Mouse (Mus musculus) Patski (cell line): ENCODE data around the gene Cdipt. TPM values are rescaled to one million over a fixed set of nuclear protein-coding genes. Genes with fewer than 3 reads are reported as not detected.

Experiments
- ATAC-seq: fragments of 100-300 bp; one replicate; pipeline ENCODE4 v1.8.0; 2021
- CTCF ChIA-PET: fragments of 350-600 bp; sonication (Branson Sonifier 250); formaldehyde crosslinking; loops from one replicate; lab custom pipeline; 2022; ENCODE audit warnings: inconsistent platforms; lab: Charles Lee
- POLR2A ChIA-PET: fragments of 350-600 bp; sonication (Branson Sonifier 250); formaldehyde crosslinking; loops from one replicate; lab custom pipeline; 2022; ENCODE audit warnings: antibody characterized with exemption, inconsistent platforms; lab: Charles Lee
- DNase-seq: peaks from one replicate; pipeline ENCODE4 v3.0.0-alpha.2; 2011; ENCODE audit warnings: low read depth, low spot score
- H3K27me3 ChIP-seq: fragments of 371-371 bp; one replicate; pipeline ENCODE4 v1.5.1; 2021
- CTCF ChIP-seq: fragments of 100-300 bp; IDR thresholded peaks from one replicate; pipeline ENCODE4 v1.5.1; 2021
- in situ Hi-C: fragments of 300-500 bp; cut with MboI; formaldehyde crosslinking; loops from 3 replicates; pipeline ENCODE4 v1.11.1; 2018; ENCODE audit warnings: low pct_unique_long_range_greater_than_20kb, mixed read lengths
- polyA plus RNA-seq: library from polyadenylated mRNA; unstranded; gene quantifications from one replicate; pipeline ENCODE4 v1.2.3, GENCODE M21; 2021

Cdipt gene
- polyA plus RNA-seq, 1 experiment from 2014 or later: 143 TPM

GRCm38 (mm10) chr7:126988816-126989215 lies 13.1 kb downstream of the Cdipt start:
- H3K27me3 ChIP-seq: no peaks in the 10 kb centered on the region
- ATAC-seq (no peak), DNase-seq (no peak)
- POLR2A ChIA-PET: interaction anchor here (0.6 kb wide), 1 partner anchor 22 kb away, joined by 3 read pairs; no protein-coding TSS in a partner anchor
- no peak for TF ChIP-seq CTCF
- in situ Hi-C loops: no loop called here
- CTCF ChIA-PET: no interaction called here

GRCm38 (mm10) chr7:126996449-126996848 lies 20.7 kb downstream of the Cdipt start:
- DNase-seq (no peak), ATAC-seq (no peak)
- no peak for TF ChIP-seq CTCF
- ChIA-PET POLR2A (no interaction called here), CTCF (interaction anchor here (1.2 kb wide), 1 partner anchor 15 kb away, joined by 3 read pairs; no protein-coding TSS in a partner anchor)
- no peaks in the 10 kb centered on the region for H3K27me3 ChIP-seq
- in situ Hi-C loops: no loop called here

DNA sequence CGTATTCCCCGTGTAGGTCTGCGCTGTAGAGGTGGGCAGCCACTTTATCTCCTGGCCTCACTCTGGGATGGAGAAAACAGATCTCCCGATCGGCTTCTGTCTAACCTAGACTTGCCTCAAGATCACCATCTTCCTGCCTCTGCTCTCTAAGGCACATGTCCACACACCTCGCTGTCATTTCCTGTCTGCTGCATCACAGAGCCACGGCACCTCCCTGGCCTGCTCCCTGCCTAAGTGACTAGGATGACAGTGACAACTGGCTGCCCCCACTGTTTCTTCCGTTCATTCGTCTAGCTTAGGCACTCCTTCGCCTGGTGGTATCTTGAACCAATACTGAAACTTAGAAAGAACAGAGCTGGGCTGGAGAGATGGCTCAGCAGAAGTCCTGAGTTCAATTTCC lies 23.9 kb downstream of the Cdipt start:
- DNase-seq (no peak), ATAC-seq (no peak)
- no peaks in the 10 kb centered on the region for H3K27me3 ChIP-seq
- ChIA-PET CTCF (interaction anchor here (0.8 to 2.3 kb wide), 2 partner anchors 17 to 23 kb away, joined by 3 to 7 read pairs; partner anchors contain the start of genes Cdiptos, Pagr1a and Pagr1b), POLR2A (interaction anchor here (0.5 kb wide), 1 partner anchor 8 kb away, joined by 3 read pairs; no protein-coding TSS in a partner anchor)
- in situ Hi-C loops: no loop called here
- no peak for TF ChIP-seq CTCF

- ChIA-PET POLR2A (interaction anchor here (0.5 kb wide), 1 partner anchor 11 kb away, joined by 3 read pairs; the partner anchor contains the start of gene Mvp), CTCF (no interaction called here)
- no peak for TF ChIP-seq CTCF
- DNase-seq (no peak), ATAC-seq (no peak)
- H3K27me3 ChIP-seq: no peaks in the 10 kb centered on the region
- in situ Hi-C loops: no loop called here
Measured at GRCm38 (mm10) chr7:127003620-127004019, 27.9 kb downstream of the Cdipt start.

DNA sequence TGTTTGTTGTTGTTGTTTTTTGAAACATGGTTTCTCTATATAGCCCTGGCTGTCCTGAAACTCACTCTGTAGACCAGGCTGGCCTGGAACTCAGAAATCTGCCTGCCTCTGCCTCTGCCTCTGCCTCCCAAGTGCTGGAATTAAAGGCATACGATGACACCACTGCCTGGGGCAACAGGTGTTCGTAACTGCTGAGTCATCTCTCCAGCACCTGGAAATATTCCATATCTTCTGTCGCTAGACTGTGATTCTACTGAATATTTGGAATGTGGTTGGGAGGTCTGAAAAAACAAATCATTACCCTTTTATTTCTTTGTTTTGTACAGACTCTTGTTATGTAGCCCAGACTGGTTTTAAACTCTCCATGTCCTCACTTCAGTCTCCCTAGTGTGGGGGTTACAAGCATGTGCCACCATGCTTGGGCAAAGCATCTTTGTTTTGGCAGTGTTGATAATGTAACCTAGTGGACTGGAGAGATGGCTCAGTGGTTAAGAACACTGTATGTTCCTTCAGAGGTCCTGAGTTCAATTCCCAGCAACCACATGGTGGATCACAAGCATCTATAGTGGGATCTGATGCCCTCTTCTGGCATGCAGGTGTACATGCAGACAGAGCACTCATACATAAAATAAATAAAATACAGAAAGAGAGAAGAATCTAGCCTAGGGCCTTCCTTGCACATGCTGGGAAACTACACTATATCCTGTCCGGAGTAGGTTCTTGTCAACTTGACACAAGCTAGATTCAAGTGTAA lies 28.6 kb downstream of the Cdipt start:
- CTCF ChIA-PET: interaction anchor here (1.0 kb wide), 1 partner anchor 13 kb away, joined by 3 read pairs; the partner anchor contains the start of gene Pagr1a
- no peak for TF ChIP-seq CTCF
- in situ Hi-C loops: no loop called here
- H3K27me3 ChIP-seq: no peaks in the 10 kb centered on the region
- no peak for DNase-seq
- no peak for ATAC-seq
- POLR2A ChIA-PET: interaction anchor here (0.5 to 0.6 kb wide), 2 partner anchors 10 to 220 kb away, joined by 3 to 4 read pairs; partner anchors contain the start of gene Mvp

DNA sequence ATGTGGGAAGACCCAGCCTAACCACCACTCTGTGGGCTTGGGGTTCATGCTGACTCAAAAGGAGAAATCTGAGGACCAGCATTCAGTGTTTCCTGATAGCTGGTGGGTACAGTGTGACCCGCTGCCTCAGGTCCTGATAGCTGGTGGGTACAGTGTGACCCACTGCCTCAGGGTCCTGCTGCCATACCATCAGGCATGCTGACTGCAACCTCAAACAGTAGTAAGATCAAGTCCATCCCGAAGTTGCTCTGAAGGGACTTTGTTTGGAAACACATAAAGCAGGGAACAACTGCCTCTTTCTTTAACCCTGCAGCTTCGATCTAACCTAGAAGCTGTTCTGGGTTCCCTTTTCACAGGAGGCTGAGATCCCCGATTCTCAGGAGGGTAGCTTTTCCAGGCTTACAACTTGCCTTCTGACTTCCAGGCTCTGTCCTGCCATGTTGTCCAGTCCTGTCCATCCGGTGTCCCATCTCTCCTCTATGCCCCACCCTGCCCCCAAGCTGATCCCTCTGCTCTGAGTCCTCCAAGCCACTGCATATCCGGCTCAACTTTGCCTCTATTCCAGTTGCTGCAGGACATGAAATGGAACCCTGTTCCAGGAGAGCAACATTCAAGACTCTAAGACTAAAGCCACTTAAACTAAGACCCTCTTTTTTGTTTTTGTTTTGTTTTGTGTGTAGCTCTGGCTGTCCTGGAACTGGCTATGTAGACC lies 31.8 kb downstream of the Cdipt start:
- TF ChIP-seq CTCF: no peak
- CTCF ChIA-PET: no interaction called here
- in situ Hi-C loops: no loop called here
- ATAC-seq (no peak), DNase-seq (no peak)
- POLR2A ChIA-PET: interaction anchor here (0.6 to 0.7 kb wide), 2 partner anchors 8 to 10 kb away, joined by 3 read pairs; partner anchors contain the start of gene Pagr1a
- H3K27me3 ChIP-seq: no peaks in the 10 kb centered on the region

GRCm38 (mm10) chr7:127008239-127009019 lies 32.7 kb downstream of the Cdipt start:
- no peaks in the 10 kb centered on the region for H3K27me3 ChIP-seq
- POLR2A ChIA-PET: interaction anchor here (1.0 kb wide), 1 partner anchor 9 kb away, joined by 4 read pairs; the partner anchor contains the start of gene Pagr1a
- no peak for TF ChIP-seq CTCF
- in situ Hi-C loops: no loop called here
- DNase-seq (no peak), ATAC-seq (no peak)
- CTCF ChIA-PET: interaction anchor here (0.6 kb wide), 1 partner anchor 9 kb away, joined by 3 read pairs; the partner anchor contains the start of gene Pagr1a

GRCm38 (mm10) chr7:127009307-127010085 lies 33.8 kb downstream of the Cdipt start:
- DNase-seq: no peak
- in situ Hi-C loops: no loop called here
- no peak for ATAC-seq
- CTCF ChIA-PET: no interaction called here
- POLR2A ChIA-PET: interaction anchor here (1.0 kb wide), 1 partner anchor 8 kb away, joined by 4 read pairs; the partner anchor contains the start of gene Pagr1a
- no peaks in the 10 kb centered on the region for H3K27me3 ChIP-seq
- TF ChIP-seq CTCF: no peak

GRCm38 (mm10) chr7:127011051-127011450 lies 35.3 kb downstream of the Cdipt start:
- ChIA-PET POLR2A (interaction anchor here (0.7 to 1.0 kb wide), 2 partner anchors 14 to 23 kb away, joined by 3 to 4 read pairs; no protein-coding TSS in a partner anchor), CTCF (interaction anchor here (1.6 kb wide), 1 partner anchor 15 kb away, joined by 3 read pairs; no protein-coding TSS in a partner anchor)
- ATAC-seq (no peak), DNase-seq (no peak)
- no peak for TF ChIP-seq CTCF
- in situ Hi-C loops: no loop called here
- H3K27me3 ChIP-seq: no peaks in the 10 kb centered on the region
